8 mouse cellular contexts compared by ENCODE assay signal in genomic region chr3:101604550-101605223, GRCm38 (mm10). TPM values are rescaled to one million over a fixed set of nuclear protein-coding genes. Genes with fewer than 3 reads are reported as not detected.
DNase-seq lines count a peak whose midpoint lies in the region; ATAC-seq lines count a peak whose summit lies in the region.

Atp1a1 (minus strand) TSS chr3:101604684.

- no peaks in the 10 kb centered on the region for H3K9me3 ChIP-seq in hindbrain, embryonic 12.5 days (replicated peaks)

- H3K9ac ChIP-seq in hindbrain, embryonic 12.5 days: peak within 1 kb of the TSS; percentile 91

- H3K4me1 ChIP-seq in hindbrain, embryonic 12.5 days: peaks cover 40% of the 10 kb centered on the region

- H3K4me2 ChIP-seq in hindbrain, embryonic 12.5 days (replicated peaks): peak within 1 kb of the TSS; percentile 63

- peak within 1 kb of the TSS; percentile 85 for H3K4me3 ChIP-seq in hindbrain, embryonic 12.5 days

- H3K36me3 ChIP-seq in hindbrain, embryonic 12.5 days: no peaks in the 10 kb centered on the region

- ATAC-seq in hindbrain, embryonic 12.5 days (ENCODE audit: low FRiP score): peak; percentile 97

- WGBS in hindbrain, embryonic 12.5 days: under 1% methylated on average over 59 of the region's 64 CpGs

- DNase-seq in NIH3T3 (ENCODE audit: low read depth): peak; percentile 98
- peak; percentile 98 to 99 for DNase-seq in cerebellum, postnatal 10 days
- DNase-seq in frontal cortex, postnatal 10 days (ENCODE audit: low spot score in 2 of 2): peak; percentile 97 to 99
- peak; percentile 97 to 99 for DNase-seq in layer of hippocampus, postnatal 14 days (ENCODE audit: low spot score in 2 of 2)
- DNase-seq in lung, postnatal 14 days: peak; percentile 99
- DNase-seq in retina, adult 2 months (ENCODE audit: low read depth, low spot score): peak; percentile 93
- DNase-seq in thymus, postnatal 36 days: peak; percentile 99

- H3K27ac ChIP-seq in hindbrain, embryonic 12.5 days: peak within 1 kb of the TSS; percentile 96

- no peaks in the 10 kb centered on the region for H3K27me3 ChIP-seq in hindbrain, embryonic 12.5 days

RNA-seq across cellular contexts. Expression of gene Atp1a1, which starts in this region (rescaled TPM):
- polyA plus RNA-seq in hindbrain, embryonic 12.5 days (2016; fragmentation: Nextera tagmentation; extraction: Ambion mirVana): 62.9 and 63.0 TPM in 2 replicates
- 100 to 1,000 TPM; 455 to 471 TPM for total RNA-seq in layer of hippocampus, postnatal 14 days (2021)

Comparison
In these comparisons a context has a peak if more than half of its experiments do, and no peak if none do; other contexts are left out.
1. Peak in every context shown above with its lines: DNase-seq, ATAC-seq, H3K4me3 ChIP-seq and H3K27ac ChIP-seq.